Mouse (Mus musculus) stomach, embryonic 16.5 days (tissue): Measurements from ENCODE around the gene Nsmce3. TPM values are rescaled to one million over a fixed set of nuclear protein-coding genes. Genes with fewer than 3 reads are reported as not detected.

ENCODE experiments used
- ATAC-seq: fragments of 200-750 bp; cut with Nextera tagmentation; 2 replicates; pipeline ENCODE4 v1.8.0; 2017; ENCODE audit warnings: moderate number of reproducible peaks, moderate TSS enrichment; ENCODE audit not compliant: insufficient read depth, low FRiP score
- H3K27ac ChIP-seq: fragments of 300-500 bp; sonication (generic); 2 replicates; pipeline ENCODE4 v1.5.1; 2014; ENCODE audit warnings: low read length
- H3K27me3 ChIP-seq: fragments of 300-500 bp; sonication (generic); 2 replicates; pipeline ENCODE4 v1.6.1; 2014; ENCODE audit warnings: low read length, control low read depth, mixed read lengths; ENCODE audit not compliant: control insufficient read depth, insufficient read depth
- H3K36me3 ChIP-seq: fragments of 300-500 bp; sonication (generic); 2 replicates; pipeline ENCODE4 v1.6.1; 2014; ENCODE audit warnings: low read length; ENCODE audit not compliant: control insufficient read depth, insufficient read depth
- H3K4me1 ChIP-seq: fragments of 300-500 bp; sonication (generic); 2 replicates; pipeline ENCODE4 v1.6.1; 2014; ENCODE audit warnings: low read length, control low read depth, mixed read lengths; ENCODE audit not compliant: control insufficient read depth, insufficient read depth
- H3K4me2 ChIP-seq: fragments of 300-500 bp; sonication (generic); 2 replicates; pipeline ENCODE4 v1.6.1; 2014; ENCODE audit warnings: low read depth, low read length, mixed read lengths
- H3K4me3 ChIP-seq: fragments of 300-500 bp; sonication (generic); replicated peaks from 2 replicates; pipeline ENCODE4 v1.5.1; 2014; ENCODE audit warnings: mild to moderate bottlenecking, low read length
- H3K9ac ChIP-seq: fragments of 300-500 bp; sonication (generic); 2 replicates; pipeline ENCODE4 v1.6.1; 2014; ENCODE audit warnings: low read length
- H3K9me3 ChIP-seq: fragments of 300-500 bp; sonication (generic); replicated peaks from 2 replicates; pipeline ENCODE4 v1.6.1; 2016; ENCODE audit warnings: low read length, control low read depth; ENCODE audit not compliant: control insufficient read depth
- WGBS: fragments of 180-500 bp; shearing (Covaris S2); extraction: QIAGEN DNeasy Blood & Tissue Kit; methylation state at CpG from one replicate; pipeline ENCODE4 v1.1.7; 2014; 5-methylcytosine and 5-hydroxymethylcytosine counted together
- polyA plus RNA-seq: library from polyadenylated mRNA; unstranded; fragments of >200 nt; fragmentation: Nextera tagmentation; extraction: Ambion mirVana; gene quantifications from 2 replicates; pipeline ENCODE4 v1.2.1, GENCODE M21; 2015

Nsmce3 gene
- polyA plus RNA-seq, 1 experiment from 2014 or later: 10.6 TPM

GRCm38 (mm10) chr7:64850791-64851190, 22.0 kb downstream of the Nsmce3 start:
- H3K4me3 ChIP-seq: no peak overlapping the region
- no peaks in the 10 kb centered on the region for H3K36me3 ChIP-seq
- no peak overlapping the region for H3K9ac ChIP-seq
- no peaks in the 10 kb centered on the region for H3K4me1 ChIP-seq
- 28% methylated on average over 3 of the region's 3 CpGs for WGBS
- no peaks in the 10 kb centered on the region for H3K9me3 ChIP-seq
- no peak overlapping the region for H3K4me2 ChIP-seq
- H3K27ac ChIP-seq: no peak overlapping the region
- no peak for ATAC-seq
- H3K27me3 ChIP-seq: no peaks in the 10 kb centered on the region

- Histone ChIP-seq H3K27me3 (no peaks in the 10 kb centered on the region), H3K4me3 (no peak overlapping the region), H3K36me3 (no peaks in the 10 kb centered on the region), H3K27ac (no peak overlapping the region), H3K9me3 (no peaks in the 10 kb centered on the region), H3K9ac (no peak overlapping the region), H3K4me2 (no peak overlapping the region), H3K4me1 (no peaks in the 10 kb centered on the region)
- 74% methylated on average over 5 of the region's 5 CpGs for WGBS
- ATAC-seq: no peak
Measured at GRCm38 (mm10) chr7:64847366-64847899, 25.4 kb downstream of the Nsmce3 start.

GRCm38 (mm10) chr7:64846061-64846460, 26.7 kb downstream of the Nsmce3 start:
- no peak overlapping the region for H3K4me3 ChIP-seq
- H3K36me3 ChIP-seq: no peaks in the 10 kb centered on the region
- ATAC-seq: no peak
- 75% methylated on average over 3 of the region's 3 CpGs for WGBS
- no peak overlapping the region for H3K27ac ChIP-seq
- no peaks in the 10 kb centered on the region for H3K9me3 ChIP-seq
- no peak overlapping the region for H3K4me2 ChIP-seq
- no peaks in the 10 kb centered on the region for H3K27me3 ChIP-seq
- no peak overlapping the region for H3K9ac ChIP-seq
- H3K4me1 ChIP-seq: no peaks in the 10 kb centered on the region

- H3K4me1 ChIP-seq: peaks cover 4% of the 10 kb centered on the region; the same call in 1 of the 2 replicates
- H3K36me3 ChIP-seq: no peaks in the 10 kb centered on the region
- 74% methylated on average over 10 of the region's 10 CpGs for WGBS
- no peaks in the 10 kb centered on the region for H3K9me3 ChIP-seq
- no peak overlapping the region for H3K9ac ChIP-seq
- no peak overlapping the region for H3K27ac ChIP-seq
- H3K4me3 ChIP-seq: no peak overlapping the region
- ATAC-seq: no peak
- H3K4me2 ChIP-seq: no peak overlapping the region
- H3K27me3 ChIP-seq: no peaks in the 10 kb centered on the region
Measured at GRCm38 (mm10) chr7:64840946-64841659, 31.7 kb downstream of the Nsmce3 start.

- 60% methylated on average over 1 of the region's 1 CpGs for WGBS
- no peak overlapping the region for H3K4me3 ChIP-seq
- H3K27me3 ChIP-seq: no peaks in the 10 kb centered on the region
- no peaks in the 10 kb centered on the region for H3K36me3 ChIP-seq
- H3K4me1 ChIP-seq: peaks cover 4% of the 10 kb centered on the region; the same call in 1 of the 2 replicates
- H3K9me3 ChIP-seq: no peaks in the 10 kb centered on the region
- ATAC-seq: no peak
- H3K27ac ChIP-seq: no peak overlapping the region
- H3K9ac ChIP-seq: no peak overlapping the region
- peak overlapping the region; percentile 38; the same call in 1 of the 2 replicates for H3K4me2 ChIP-seq
Measured at GRCm38 (mm10) chr7:64840576-64840895, 32.3 kb downstream of the Nsmce3 start.

GRCm38 (mm10) chr7:64839801-64840575, 32.8 kb downstream of the Nsmce3 start:
- Histone ChIP-seq H3K9ac (no peak overlapping the region), H3K36me3 (no peaks in the 10 kb centered on the region), H3K4me1 (peaks cover 4% of the 10 kb centered on the region; the same call in 1 of the 2 replicates), H3K27me3 (no peaks in the 10 kb centered on the region), H3K27ac (no peak overlapping the region), H3K4me2 (peak overlapping the region; percentile 38), H3K4me3 (peak overlapping the region; percentile 23), H3K9me3 (no peaks in the 10 kb centered on the region)
- WGBS: 2% methylated on average over 21 of the region's 21 CpGs
- ATAC-seq: peak; percentile 89

GRCm38 (mm10) chr7:64839281-64839680, 33.5 kb downstream of the Nsmce3 start:
- no peak overlapping the region for H3K9ac ChIP-seq
- peaks cover 4% of the 10 kb centered on the region; the same call in 1 of the 2 replicates for H3K4me1 ChIP-seq
- no peak overlapping the region for H3K27ac ChIP-seq
- no peaks in the 10 kb centered on the region for H3K9me3 ChIP-seq
- ATAC-seq: no peak
- WGBS: 51% methylated on average over 2 of the region's 2 CpGs
- no peak overlapping the region for H3K4me3 ChIP-seq
- H3K27me3 ChIP-seq: no peaks in the 10 kb centered on the region
- H3K36me3 ChIP-seq: no peaks in the 10 kb centered on the region
- peak overlapping the region; percentile 38 for H3K4me2 ChIP-seq

GRCm38 (mm10) chr7:64830214-64830995, 42.4 kb downstream of the Nsmce3 start:
- Histone ChIP-seq H3K4me2 (no peak overlapping the region), H3K9me3 (no peaks in the 10 kb centered on the region), H3K36me3 (no peaks in the 10 kb centered on the region), H3K9ac (no peak overlapping the region), H3K4me1 (no peaks in the 10 kb centered on the region), H3K4me3 (no peak overlapping the region), H3K27me3 (no peaks in the 10 kb centered on the region), H3K27ac (no peak overlapping the region)
- no peak for ATAC-seq
- 25% methylated on average over 5 of the region's 5 CpGs for WGBS
